Mouse (Mus musculus): ENCODE measurements around the gene Olfr1378. TPM values are rescaled to one million over a fixed set of nuclear protein-coding genes. Genes with fewer than 3 reads are reported as not detected.

The Olfr1378 gene
- total and polyA plus RNA-seq, 2 experiments, result not detected

GRCm38 (mm10) chr11:50977216-50977615 is 10.9 kb downstream of the Olfr1378 start:
- H3K4me3 ChIP-seq (ENCODE audit: insufficient read depth, low read depth, low read length), result no peak overlapping the region

GRCm38 (mm10) chr11:50981667-50982066 is 15.3 kb downstream of the Olfr1378 start, which contains the start of gene Olfr1377:
Gene Olfr1377, plus strand, starts transcription at chr11:50981967.
- WGBS, result 74% methylated on average over 5 of the region's 5 CpGs

More at GRCm38 (mm10) chr11:50977216-50977615, 10.9 kb downstream of the Olfr1378 start:
- Histone ChIP-seq H3K4me1 (ENCODE audit: control insufficient read depth, insufficient read depth, low read length) (no peaks in the 10 kb centered on the region), H3K36me3 (ENCODE audit: control insufficient read depth, insufficient read depth, low read length) (no peaks in the 10 kb centered on the region), H3K79me2 (ENCODE audit: control insufficient read depth, insufficient read depth, low read length) (no peaks in the 10 kb centered on the region), H3K27ac (replicated peaks; ENCODE audit: insufficient read depth, low read depth, low read length) (no peak overlapping the region), H3K27me3 (ENCODE audit: control insufficient read depth, insufficient read depth, low read length) (0 out of 2 replicates have a peak, but pooled peaks cover 2% of the 10 kb centered on the region), H3K9ac (ENCODE audit: low read depth, low read length) (no peak overlapping the region)
- TF ChIP-seq POLR2A (IDR thresholded peaks at IDR 0.05; ENCODE audit: extremely low read depth, insufficient read depth, low read length) (no peak), CTCF (IDR thresholded peaks at IDR 0.05; ENCODE audit: low read depth, low read length) (peak; percentile 24; the same call in 1 of the 2 replicates)
- DNase-seq (ENCODE audit: extremely low read depth, low read depth, low spot score), result no peak
- 67% methylated on average over 4 of the region's 4 CpGs for WGBS

GRCm38 (mm10) chr11:51003296-51003695 is 37.0 kb downstream of the Olfr1378 start, which contains the start of gene Olfr51:
Gene Olfr51, plus strand, starts transcription at chr11:51003596.
- Histone ChIP-seq H3K27me3 (ENCODE audit: control insufficient read depth, insufficient read depth, low read length) (no peaks in the 10 kb centered on the region), H3K9ac (ENCODE audit: low read depth, low read length) (no peak within 1 kb of the TSS), H3K36me3 (ENCODE audit: control insufficient read depth, insufficient read depth, low read length) (no peaks in the 10 kb centered on the region), H3K27ac (replicated peaks; ENCODE audit: insufficient read depth, low read depth, low read length) (no peak within 1 kb of the TSS), H3K4me1 (ENCODE audit: control insufficient read depth, insufficient read depth, low read length) (no peaks in the 10 kb centered on the region), H3K79me2 (ENCODE audit: control insufficient read depth, insufficient read depth, low read length) (no peaks in the 10 kb centered on the region), H3K4me3 (ENCODE audit: insufficient read depth, low read depth, low read length) (no peak within 1 kb of the TSS)
- DNase-seq (ENCODE audit: extremely low read depth, low read depth, low spot score), result no peak
- no peak for TF ChIP-seq POLR2A (IDR thresholded peaks at IDR 0.05; ENCODE audit: extremely low read depth, insufficient read depth, low read length)
- TF ChIP-seq CTCF (IDR thresholded peaks at IDR 0.05; ENCODE audit: low read depth, low read length), result no peak
- WGBS, result 71% methylated on average over 5 of the region's 5 CpGs

More at GRCm38 (mm10) chr11:50981667-50982066, 15.3 kb downstream of the Olfr1378 start, which contains the start of gene Olfr1377:
- no peak for DNase-seq (ENCODE audit: extremely low read depth, low read depth, low spot score)
- no peaks in the 10 kb centered on the region for H3K4me1 ChIP-seq (ENCODE audit: control insufficient read depth, insufficient read depth, low read length)
- H3K36me3 ChIP-seq (ENCODE audit: control insufficient read depth, insufficient read depth, low read length), result no peaks in the 10 kb centered on the region
- no peak within 1 kb of the TSS for H3K9ac ChIP-seq (ENCODE audit: low read depth, low read length)
- no peak within 1 kb of the TSS for H3K27ac ChIP-seq (replicated peaks; ENCODE audit: insufficient read depth, low read depth, low read length)
- TF ChIP-seq POLR2A (IDR thresholded peaks at IDR 0.05; ENCODE audit: extremely low read depth, insufficient read depth, low read length) (no peak), CTCF (IDR thresholded peaks at IDR 0.05; ENCODE audit: low read depth, low read length) (no peak)
- H3K4me3 ChIP-seq (ENCODE audit: insufficient read depth, low read depth, low read length), result no peak within 1 kb of the TSS
- H3K27me3 ChIP-seq (ENCODE audit: control insufficient read depth, insufficient read depth, low read length), result 0 out of 2 replicates have a peak, but pooled peaks cover 2% of the 10 kb centered on the region
- no peaks in the 10 kb centered on the region for H3K79me2 ChIP-seq (ENCODE audit: control insufficient read depth, insufficient read depth, low read length)

- WGBS, result 25% methylated on average over 5 of the region's 5 CpGs
- Histone ChIP-seq H3K27me3 (ENCODE audit: control insufficient read depth, insufficient read depth, low read length) (no peaks in the 10 kb centered on the region), H3K9ac (ENCODE audit: low read depth, low read length) (no peak overlapping the region), H3K79me2 (ENCODE audit: control insufficient read depth, insufficient read depth, low read length) (no peaks in the 10 kb centered on the region), H3K4me1 (ENCODE audit: control insufficient read depth, insufficient read depth, low read length) (no peaks in the 10 kb centered on the region), H3K27ac (replicated peaks; ENCODE audit: insufficient read depth, low read depth, low read length) (no peak overlapping the region), H3K36me3 (ENCODE audit: control insufficient read depth, insufficient read depth, low read length) (no peaks in the 10 kb centered on the region), H3K4me3 (ENCODE audit: insufficient read depth, low read depth, low read length) (no peak overlapping the region)
- no peak for TF ChIP-seq POLR2A (IDR thresholded peaks at IDR 0.05; ENCODE audit: extremely low read depth, insufficient read depth, low read length)
- TF ChIP-seq CTCF (IDR thresholded peaks at IDR 0.05; ENCODE audit: low read depth, low read length), result no peak
- peak; percentile 61 for DNase-seq (ENCODE audit: extremely low read depth, low read depth, low spot score)
These were observed 45.5 kb downstream of the Olfr1378 start for GRCm38 (mm10) chr11:51011821-51012220.

DNA sequence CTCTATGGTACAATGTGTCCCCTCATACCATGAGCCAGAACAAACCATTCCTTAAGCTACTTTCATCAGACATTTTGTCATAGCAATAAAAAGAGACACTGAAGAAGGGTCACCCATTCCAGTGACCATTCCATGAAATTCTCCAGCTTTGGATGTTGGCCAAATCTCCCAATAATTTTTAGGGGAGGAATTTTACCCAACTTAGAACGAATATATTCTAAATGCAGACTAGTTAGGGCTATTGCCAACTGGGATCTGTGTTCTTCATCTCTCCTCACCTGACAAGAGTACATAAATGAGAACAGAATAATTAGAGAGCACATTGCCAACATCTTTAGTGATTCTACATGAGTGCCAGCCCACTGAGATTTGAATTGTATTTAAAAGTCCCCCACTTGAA is 47.6 kb downstream of the Olfr1378 start, which contains the start of gene Olfr54:
Gene Olfr54 (plus strand): TSS at position 301 of the 400 bp plus-strand sequence.
- H3K4me1 ChIP-seq (ENCODE audit: control insufficient read depth, insufficient read depth, low read length), result no peaks in the 10 kb centered on the region
- H3K4me3 ChIP-seq (ENCODE audit: insufficient read depth, low read depth, low read length), result no peak within 1 kb of the TSS
- DNase-seq (ENCODE audit: extremely low read depth, low read depth, low spot score), result no peak
- no peak within 1 kb of the TSS for H3K9ac ChIP-seq (ENCODE audit: low read depth, low read length)
- no peaks in the 10 kb centered on the region for H3K36me3 ChIP-seq (ENCODE audit: control insufficient read depth, insufficient read depth, low read length)
- 65% methylated on average over 1 of the region's 1 CpGs for WGBS
- TF ChIP-seq POLR2A (IDR thresholded peaks at IDR 0.05; ENCODE audit: extremely low read depth, insufficient read depth, low read length), result no peak
- no peak for TF ChIP-seq CTCF (IDR thresholded peaks at IDR 0.05; ENCODE audit: low read depth, low read length)
- no peaks in the 10 kb centered on the region for H3K79me2 ChIP-seq (ENCODE audit: control insufficient read depth, insufficient read depth, low read length)
- H3K27ac ChIP-seq (replicated peaks; ENCODE audit: insufficient read depth, low read depth, low read length), result no peak within 1 kb of the TSS
- H3K27me3 ChIP-seq (ENCODE audit: control insufficient read depth, insufficient read depth, low read length), result no peaks in the 10 kb centered on the region

DNA sequence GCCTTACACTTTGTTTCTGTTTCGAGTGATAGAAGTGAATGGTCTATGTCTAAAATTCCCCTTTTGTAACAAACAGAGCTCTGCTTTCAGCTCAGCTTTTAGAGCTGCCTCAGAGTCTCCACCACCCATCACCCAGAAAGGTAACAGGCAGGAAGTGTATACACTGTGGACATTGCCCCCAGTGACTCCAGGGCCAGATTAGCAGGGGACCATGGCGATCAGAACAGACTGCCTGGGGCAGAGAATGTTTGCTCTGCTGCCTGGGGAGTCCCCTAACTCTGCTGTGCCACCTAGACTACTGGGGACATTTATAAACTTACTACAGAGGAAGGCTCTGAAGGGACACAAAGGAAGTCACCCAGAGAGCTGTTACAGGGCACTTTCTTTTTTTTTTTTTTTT is 50.0 kb downstream of the Olfr1378 start:
- WGBS, result 40% methylated on average over 2 of the region's 2 CpGs
- DNase-seq (ENCODE audit: extremely low read depth, low read depth, low spot score), result no peak
- no peaks in the 10 kb centered on the region for H3K27me3 ChIP-seq (ENCODE audit: control insufficient read depth, insufficient read depth, low read length)
- TF ChIP-seq CTCF (IDR thresholded peaks at IDR 0.05; ENCODE audit: low read depth, low read length), result no peak
- TF ChIP-seq POLR2A (IDR thresholded peaks at IDR 0.05; ENCODE audit: extremely low read depth, insufficient read depth, low read length), result no peak
- H3K79me2 ChIP-seq (ENCODE audit: control insufficient read depth, insufficient read depth, low read length), result no peaks in the 10 kb centered on the region
- H3K36me3 ChIP-seq (ENCODE audit: control insufficient read depth, insufficient read depth, low read length), result no peaks in the 10 kb centered on the region
- H3K27ac ChIP-seq (replicated peaks; ENCODE audit: insufficient read depth, low read depth, low read length), result no peak overlapping the region
- H3K4me1 ChIP-seq (ENCODE audit: control insufficient read depth, insufficient read depth, low read length), result no peaks in the 10 kb centered on the region
- H3K4me3 ChIP-seq (ENCODE audit: insufficient read depth, low read depth, low read length), result no peak overlapping the region
- H3K9ac ChIP-seq (ENCODE audit: low read depth, low read length), result no peak overlapping the region

Other genes starting within 250 kb of the Olfr1378 start
- 0.28 and 0.34 TPM in 2 replicates for gene Zfp354c, start 138.8 kb upstream of the Olfr1378 start, total RNA-seq (2014; rRNA removed)
- gene Zfp354c, start 138.8 kb upstream of the Olfr1378 start, polyA plus RNA-seq (2012; rRNA removed), result 0.05 and 0.10 TPM in 2 replicates
- 0.40 and 0.74 TPM in 2 replicates for gene Zfp879, start 125.0 kb upstream of the Olfr1378 start, total RNA-seq (2014; rRNA removed)
- gene Zfp879, start 125.0 kb upstream of the Olfr1378 start, polyA plus RNA-seq (2012; rRNA removed), result 0.07 and 0.24 TPM in 2 replicates
- gene Grm6, start 115.8 kb upstream of the Olfr1378 start, total RNA-seq (2014; rRNA removed), result not detected in 2 replicates
- 0.06 TPM in 1 of 2 replicates, not detected in the other for gene Grm6, start 115.8 kb upstream of the Olfr1378 start, polyA plus RNA-seq (2012; rRNA removed)
- gene Zfp454, start 78.9 kb upstream of the Olfr1378 start, total RNA-seq (2014; rRNA removed), result 0.47 and 0.74 TPM in 2 replicates
- 0.72 and 0.95 TPM in 2 replicates for gene Zfp454, start 78.9 kb upstream of the Olfr1378 start, polyA plus RNA-seq (2012; rRNA removed)
- 4.3 and 5.1 TPM in 2 replicates for gene Zfp2, start 50.4 kb upstream of the Olfr1378 start, total RNA-seq (2014; rRNA removed)
- gene Zfp2, start 50.4 kb upstream of the Olfr1378 start, polyA plus RNA-seq (2012; rRNA removed), result 1.1 and 1.5 TPM in 2 replicates
- 1.7 and 3.4 TPM in 2 replicates for gene Zfp354b, start 34.9 kb upstream of the Olfr1378 start, total RNA-seq (2014; rRNA removed)
- gene Zfp354b, start 34.9 kb upstream of the Olfr1378 start, polyA plus RNA-seq (2012; rRNA removed), result 0.38 and 0.50 TPM in 2 replicates
- gene 4933414I15Rik, start 22.8 kb upstream of the Olfr1378 start, total RNA-seq (2014; rRNA removed), result not detected in 2 replicates
- gene 4933414I15Rik, start 22.8 kb upstream of the Olfr1378 start, polyA plus RNA-seq (2012; rRNA removed), result not detected in 2 replicates
- not detected in 2 replicates for gene Prop1, start 12.8 kb upstream of the Olfr1378 start, total RNA-seq (2014; rRNA removed)
- gene Prop1, start 12.8 kb upstream of the Olfr1378 start, polyA plus RNA-seq (2012; rRNA removed), result not detected in 2 replicates
- gene Olfr1377, start 15.4 kb downstream of the Olfr1378 start, total RNA-seq (2014; rRNA removed), result not detected in 2 replicates
- not detected in 2 replicates for gene Olfr1377, start 15.4 kb downstream of the Olfr1378 start, polyA plus RNA-seq (2012; rRNA removed)
- gene Olfr51, start 37.1 kb downstream of the Olfr1378 start, total RNA-seq (2014; rRNA removed), result not detected in 2 replicates
- gene Olfr51, start 37.1 kb downstream of the Olfr1378 start, polyA plus RNA-seq (2012; rRNA removed), result not detected in 2 replicates
- not detected in 2 replicates for gene Olfr54, start 47.7 kb downstream of the Olfr1378 start, total RNA-seq (2014; rRNA removed)
- not detected in 2 replicates for gene Olfr54, start 47.7 kb downstream of the Olfr1378 start, polyA plus RNA-seq (2012; rRNA removed)
- gene Olfr1375, start 81.6 kb downstream of the Olfr1378 start, total RNA-seq (2014; rRNA removed), result not detected in 2 replicates
- gene Olfr1375, start 81.6 kb downstream of the Olfr1378 start, polyA plus RNA-seq (2012; rRNA removed), result not detected in 2 replicates
- 3.1 and 3.6 TPM in 2 replicates for gene Zfp354a, start 92.7 kb downstream of the Olfr1378 start, total RNA-seq (2014; rRNA removed)
- gene Zfp354a, start 92.7 kb downstream of the Olfr1378 start, polyA plus RNA-seq (2012; rRNA removed), result 1.6 and 1.9 TPM in 2 replicates